Mouse (Mus musculus) liver, embryonic 16.5 days (tissue): ENCODE measurements around the gene Psma6. TPM values are rescaled to one million over a fixed set of nuclear protein-coding genes. Genes with fewer than 3 reads are reported as not detected.
"Not testable (repeated sequence)": the region's sequence is repeated elsewhere in the genome, so short reads cannot be mapped to it uniquely, and the experiment has no call there.

Source experiments
- ATAC-seq: fragments of 200-750 bp; cut with Nextera tagmentation; 2 replicates; pipeline ENCODE4 v1.8.0; 2017; ENCODE audit warnings: low read depth, mild to moderate bottlenecking, moderate number of reproducible peaks, moderate library complexity
- H3K27ac ChIP-seq: fragments of 300-500 bp; sonication (generic); 2 replicates; pipeline ENCODE4 v1.5.1; 2014; ENCODE audit warnings: mild to moderate bottlenecking, low read length
- H3K27me3 ChIP-seq: fragments of 300-500 bp; sonication (generic); 2 replicates; pipeline ENCODE4 v1.6.1; 2014; ENCODE audit warnings: low read depth, low read length, mixed read lengths; ENCODE audit not compliant: control insufficient read depth, insufficient read depth
- H3K36me3 ChIP-seq: fragments of 300-500 bp; sonication (generic); 2 replicates; pipeline ENCODE4 v1.6.1; 2014; ENCODE audit warnings: mild to moderate bottlenecking; ENCODE audit not compliant: control insufficient read depth, insufficient read depth
- H3K4me1 ChIP-seq: fragments of 300-500 bp; sonication (generic); 2 replicates; pipeline ENCODE4 v1.6.1; 2014; ENCODE audit warnings: low read depth, low read length, mixed read lengths; ENCODE audit not compliant: control insufficient read depth
- H3K4me2 ChIP-seq: fragments of 300-500 bp; sonication (generic); 2 replicates; pipeline ENCODE4 v1.6.1; 2014; ENCODE audit warnings: low read depth, low read length, mixed read lengths
- H3K4me3 ChIP-seq: fragments of 300-500 bp; sonication (generic); 2 replicates; pipeline ENCODE4 v1.5.1; 2014; ENCODE audit warnings: low read depth, mild to moderate bottlenecking, low read length
- H3K9ac ChIP-seq: fragments of 300-500 bp; sonication (generic); 2 replicates; pipeline ENCODE4 v1.6.1; 2014; ENCODE audit warnings: low read depth, low read length
- H3K9me3 ChIP-seq: fragments of 300-500 bp; sonication (generic); replicated peaks from 2 replicates; pipeline ENCODE4 v1.6.1; 2016; ENCODE audit warnings: low read length; ENCODE audit not compliant: control insufficient read depth
- WGBS: fragments of 180-500 bp; shearing (Covaris S2); extraction: QIAGEN DNeasy Blood & Tissue Kit; methylation state at CpG from one replicate; pipeline ENCODE4 v1.1.7; 2014; ENCODE audit not compliant: insufficient replicate concordance; 5-methylcytosine and 5-hydroxymethylcytosine counted together
- polyA plus RNA-seq: library from polyadenylated mRNA; unstranded; fragments of >200 nt; fragmentation: Nextera tagmentation; extraction: Ambion mirVana; gene quantifications from 2 replicates; pipeline ENCODE4 v1.2.1, GENCODE M21; 2015

The Psma6 gene
- polyA plus RNA-seq, 1 experiment from 2014 or later = 163 TPM

- Histone ChIP-seq H3K4me3 (no peak overlapping the region), H3K4me1 (peaks cover 6% of the 10 kb centered on the region; the same call in 1 of the 2 replicates), H3K9me3 (no peaks in the 10 kb centered on the region), H3K27me3 (no peaks in the 10 kb centered on the region; the same call in 1 of the 2 replicates), H3K36me3 (no peaks in the 10 kb centered on the region), H3K9ac (no peak overlapping the region), H3K27ac (peak overlapping the region; percentile 14; the same call in 1 of the 2 replicates), H3K4me2 (no peak overlapping the region)
- ATAC-seq = no peak
- 44% methylated on average over 11 of the region's 11 CpGs for WGBS
These were observed 3.9 kb downstream of the Psma6 start for GRCm38 (mm10) chr12:55387788-55388465.

GRCm38 (mm10) chr12:55388478-55388877, 4.5 kb downstream of the Psma6 start:
- no peak for ATAC-seq
- 21% methylated on average over 6 of the region's 6 CpGs for WGBS
- 0 out of 2 replicates have a peak overlapping the region, but pooled peaks have one; percentile 19 for H3K27ac ChIP-seq

GRCm38 (mm10) chr12:55389132-55390081, 5.4 kb downstream of the Psma6 start:
- Histone ChIP-seq H3K4me3 (no peak overlapping the region), H3K4me1 (peaks cover 6% of the 10 kb centered on the region; the same call in 1 of the 2 replicates), H3K4me2 (no peak overlapping the region), H3K27me3 (no peaks in the 10 kb centered on the region; the same call in 1 of the 2 replicates), H3K9ac (no peak overlapping the region), H3K36me3 (no peaks in the 10 kb centered on the region), H3K9me3 (no peaks in the 10 kb centered on the region), H3K27ac (0 out of 2 replicates have a peak overlapping the region, but pooled peaks have one; percentile 19)
- WGBS = 33% methylated on average over 17 of the region's 17 CpGs
- ATAC-seq = no peak

More at GRCm38 (mm10) chr12:55388478-55388877, 4.5 kb downstream of the Psma6 start:
- peaks cover 6% of the 10 kb centered on the region; the same call in 1 of the 2 replicates for H3K4me1 ChIP-seq
- no peaks in the 10 kb centered on the region for H3K9me3 ChIP-seq
- no peak overlapping the region for H3K4me2 ChIP-seq
- H3K9ac ChIP-seq = no peak overlapping the region
- H3K4me3 ChIP-seq = no peak overlapping the region
- no peaks in the 10 kb centered on the region for H3K36me3 ChIP-seq
- H3K27me3 ChIP-seq = no peaks in the 10 kb centered on the region; the same call in 1 of the 2 replicates

- Histone ChIP-seq H3K9me3 (no peaks in the 10 kb centered on the region), H3K27ac (no peak overlapping the region), H3K9ac (no peak overlapping the region), H3K4me1 (peaks cover 6% of the 10 kb centered on the region; the same call in 1 of the 2 replicates), H3K27me3 (no peaks in the 10 kb centered on the region; the same call in 1 of the 2 replicates), H3K4me3 (no peak overlapping the region), H3K36me3 (no peaks in the 10 kb centered on the region), H3K4me2 (no peak overlapping the region)
- ATAC-seq = no peak
These were observed 8.1 kb downstream of the Psma6 start for GRCm38 (mm10) chr12:55392120-55392519.

GRCm38 (mm10) chr12:55392733-55393577, 8.9 kb downstream of the Psma6 start:
- no peak overlapping the region for H3K27ac ChIP-seq
- 61% methylated on average over 11 of the region's 11 CpGs for WGBS
- no peak for ATAC-seq
- H3K9me3 ChIP-seq = no peaks in the 10 kb centered on the region
- peaks cover 6% of the 10 kb centered on the region for H3K4me1 ChIP-seq
- no peak overlapping the region for H3K4me3 ChIP-seq
- no peaks in the 10 kb centered on the region; the same call in 1 of the 2 replicates for H3K27me3 ChIP-seq
- no peak overlapping the region for H3K9ac ChIP-seq
- no peaks in the 10 kb centered on the region for H3K36me3 ChIP-seq
- no peak overlapping the region for H3K4me2 ChIP-seq

- H3K4me2 ChIP-seq, H3K9me3 ChIP-seq, H3K4me3 ChIP-seq, H3K27ac ChIP-seq, H3K36me3 ChIP-seq, ATAC-seq, H3K9ac ChIP-seq, H3K27me3 ChIP-seq: not testable (repeated sequence)
- WGBS = 83% methylated on average over 14 of the region's 14 CpGs
- H3K4me1 ChIP-seq = peaks cover 17% of the 10 kb centered on the region
These were observed 11.6 kb downstream of the Psma6 start for GRCm38 (mm10) chr12:55395601-55396000.

- Histone ChIP-seq H3K4me2 (no peak overlapping the region), H3K4me3 (no peak overlapping the region), H3K36me3 (no peaks in the 10 kb centered on the region), H3K9ac (no peak overlapping the region), H3K27ac (no peak overlapping the region), H3K9me3 (no peaks in the 10 kb centered on the region), H3K27me3 (no peaks in the 10 kb centered on the region; the same call in 1 of the 2 replicates), H3K4me1 (peaks cover 17% of the 10 kb centered on the region)
- ATAC-seq = no peak
- WGBS = 85% methylated on average over 4 of the region's 4 CpGs
These were observed 12.5 kb downstream of the Psma6 start for GRCm38 (mm10) chr12:55396536-55396935.

- Histone ChIP-seq H3K4me1 (peaks cover 17% of the 10 kb centered on the region), H3K9ac (peak overlapping the region; percentile 89), H3K36me3 (no peaks in the 10 kb centered on the region), H3K9me3 (no peaks in the 10 kb centered on the region), H3K27me3 (no peaks in the 10 kb centered on the region; the same call in 1 of the 2 replicates), H3K4me3 (peak overlapping the region; percentile 95), H3K4me2 (peak overlapping the region; percentile 74), H3K27ac (peak overlapping the region; percentile 71)
- WGBS = 48% methylated on average over 9 of the region's 9 CpGs
- no peak for ATAC-seq
These were observed 13.7 kb downstream of the Psma6 start for GRCm38 (mm10) chr12:55397544-55398239.
